Mouse (Mus musculus) thymus, adult 2 months (tissue): ENCODE results near the gene Fam160a1. TPM values are rescaled to one million over a fixed set of nuclear protein-coding genes. Genes with fewer than 3 reads are reported as not detected.

ENCODE experiments used
- DNase-seq: peaks from one replicate; pipeline ENCODE4 v3.0.0; 2021
- H3K27ac ChIP-seq: fragments of 200-500 bp; 2 replicates; pipeline ENCODE4 v1.5.1; 2012; ENCODE audit warnings: low read length, control low read depth; ENCODE audit not compliant: control insufficient read depth, insufficient read depth
- H3K27me3 ChIP-seq: fragments of 200-500 bp; 2 replicates; pipeline ENCODE4 v1.6.1; 2012; ENCODE audit warnings: mild to moderate bottlenecking, low read length, moderate library complexity, mixed read lengths; ENCODE audit not compliant: control insufficient read depth, insufficient read depth
- H3K36me3 ChIP-seq: fragments of 200-500 bp; 2 replicates; pipeline ENCODE4 v1.6.1; 2012; ENCODE audit warnings: mild to moderate bottlenecking, low read length, moderate library complexity; ENCODE audit not compliant: control insufficient read depth, insufficient read depth
- H3K4me1 ChIP-seq: fragments of 200-500 bp; replicated peaks from 2 replicates; pipeline ENCODE4 v1.6.1; 2012; ENCODE audit warnings: low read length; ENCODE audit not compliant: control insufficient read depth, insufficient read depth
- H3K4me3 ChIP-seq: fragments of 200-500 bp; 2 replicates; pipeline ENCODE4 v1.5.1; 2012; ENCODE audit warnings: mild to moderate bottlenecking, low read length, control low read depth, moderate library complexity; ENCODE audit not compliant: control insufficient read depth, insufficient read depth
- CTCF ChIP-seq: fragments of 200-500 bp; IDR thresholded peaks from 2 replicates; pipeline ENCODE4 v1.5.1; 2012; ENCODE audit warnings: mild to moderate bottlenecking, control low read depth, low read length, moderate library complexity, borderline replicate concordance; ENCODE audit not compliant: control insufficient read depth, poor library complexity, insufficient read depth; ENCODE audit errors: extremely low read depth
- POLR2A ChIP-seq: fragments of 200-500 bp; IDR thresholded peaks from 2 replicates; pipeline ENCODE4 v1.6.1; 2012; ENCODE audit warnings: mild to moderate bottlenecking, low read length, control low read depth, moderate library complexity; ENCODE audit not compliant: control insufficient read depth, poor library complexity, insufficient read depth; ENCODE audit errors: extremely low read depth
- WGBS: fragments of 180-500 bp; shearing (Covaris S2); methylation state at CpG from one replicate; pipeline ENCODE4 v1.1.7; 2018; 5-methylcytosine and 5-hydroxymethylcytosine counted together
- polyA plus RNA-seq: library from polyadenylated mRNA; depleted of rRNA; stranded (reverse); fragments of >200 nt; gene quantifications from 2 replicates; pipeline ENCODE4 v1.2.3, GENCODE M21; 2012

Gene Fam160a1
- polyA plus RNA-seq, 1 experiment: 5.4 TPM

DNA sequence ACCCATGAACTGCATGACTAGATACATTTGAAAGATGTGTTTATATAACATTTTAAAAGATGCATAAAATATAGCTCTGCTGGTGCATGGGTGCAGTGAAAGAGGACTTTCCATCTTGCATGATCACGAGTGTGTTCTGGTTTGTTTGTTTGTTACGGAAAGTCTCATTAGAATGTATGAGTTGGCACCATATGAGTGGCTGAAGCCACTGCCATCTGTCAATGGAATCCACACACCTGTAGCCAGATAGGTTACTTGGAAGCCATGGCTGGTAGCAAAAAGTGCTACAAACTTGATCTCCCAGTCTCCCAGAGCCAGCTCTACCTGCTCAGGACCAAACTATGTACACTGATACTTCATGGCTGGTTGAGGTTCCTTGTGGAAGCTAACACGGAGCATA lies 161.6 kb downstream of the Fam160a1 start:
- WGBS: 96% methylated on average over 3 of the region's 3 CpGs
- no peaks in the 10 kb centered on the region for H3K27me3 ChIP-seq
- DNase-seq: no peak

DNA sequence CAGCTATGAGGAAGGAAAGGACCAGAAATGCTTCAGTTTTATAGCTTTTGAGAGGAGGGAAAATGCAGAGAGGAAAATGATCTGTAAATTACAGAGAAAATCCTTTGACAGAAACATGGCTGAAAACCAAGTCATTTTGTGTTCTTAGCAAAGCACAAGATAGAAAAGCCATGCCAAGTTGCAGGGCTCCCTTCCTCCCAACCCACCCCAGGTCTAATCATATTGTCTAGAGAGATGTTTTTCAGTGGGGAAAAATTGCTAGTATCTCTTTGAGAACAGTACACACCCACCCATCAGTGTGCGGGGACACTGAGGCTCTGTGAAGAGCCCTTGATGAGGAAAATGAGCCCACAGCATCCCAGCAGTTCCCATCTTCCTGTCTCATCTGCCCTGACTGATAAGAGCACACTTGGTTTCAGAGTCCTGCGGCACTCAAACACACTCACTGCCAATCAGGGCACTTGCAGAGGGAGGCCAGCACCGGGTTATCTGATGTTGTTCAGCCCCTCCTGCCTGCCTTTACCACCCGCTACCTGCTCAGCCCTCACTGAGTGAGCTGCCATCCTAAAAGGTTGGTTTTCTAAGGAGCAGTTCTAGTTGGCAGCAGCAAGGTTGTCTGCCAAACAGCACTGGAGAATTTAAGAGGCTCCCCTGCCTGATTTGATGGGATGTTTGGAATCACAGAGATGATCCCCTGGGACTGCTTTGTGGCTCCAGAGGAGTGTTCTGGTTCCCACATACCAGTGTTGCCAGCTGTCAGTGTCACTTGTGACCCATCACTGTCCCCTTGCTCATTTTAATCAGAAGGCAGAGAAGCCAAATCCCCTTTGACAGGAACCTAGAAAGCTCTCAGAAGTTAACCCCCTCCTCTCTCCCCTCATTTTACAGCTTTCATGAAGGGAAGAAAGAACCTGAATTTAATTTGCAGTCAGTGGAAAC lies 164.1 kb downstream of the Fam160a1 start:
- H3K4me1 ChIP-seq: no peaks in the 10 kb centered on the region
- no peak for DNase-seq
- WGBS: 91% methylated on average over 4 of the region's 4 CpGs
- H3K27me3 ChIP-seq: no peaks in the 10 kb centered on the region
- H3K36me3 ChIP-seq: no peaks in the 10 kb centered on the region
- no peak overlapping the region for H3K27ac ChIP-seq
- no peak overlapping the region for H3K4me3 ChIP-seq
- TF ChIP-seq POLR2A (no peak), CTCF (no peak)

More for the DNA sequence above, 161.6 kb downstream of the Fam160a1 start:
- TF ChIP-seq CTCF: no peak
- no peak for TF ChIP-seq POLR2A
- H3K36me3 ChIP-seq: no peaks in the 10 kb centered on the region
- H3K4me3 ChIP-seq: no peak overlapping the region
- no peaks in the 10 kb centered on the region for H3K4me1 ChIP-seq
- no peak overlapping the region for H3K27ac ChIP-seq

DNA sequence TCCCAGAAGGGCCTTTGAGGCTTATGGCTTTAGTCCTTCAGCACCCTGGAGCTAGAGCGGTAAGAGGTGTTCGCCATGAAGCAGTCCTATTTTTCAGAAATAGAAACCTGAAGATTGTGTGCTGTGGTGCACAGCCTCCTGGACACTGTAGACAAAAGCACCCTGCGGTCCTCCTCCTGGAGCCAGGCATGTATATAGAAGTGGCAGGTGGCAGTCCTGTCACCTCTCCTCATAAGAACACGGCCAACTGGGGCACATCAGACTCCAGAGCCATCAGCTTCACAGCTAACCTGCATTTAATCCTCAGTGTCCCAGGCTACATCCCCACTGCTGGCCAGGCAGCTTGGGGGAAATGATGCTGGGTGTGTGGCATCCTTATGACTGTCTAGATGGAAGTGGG lies 167.9 kb downstream of the Fam160a1 start:
- Histone ChIP-seq H3K27ac (no peak overlapping the region), H3K4me1 (no peaks in the 10 kb centered on the region)
- WGBS: 99% methylated on average over 4 of the region's 4 CpGs

DNA sequence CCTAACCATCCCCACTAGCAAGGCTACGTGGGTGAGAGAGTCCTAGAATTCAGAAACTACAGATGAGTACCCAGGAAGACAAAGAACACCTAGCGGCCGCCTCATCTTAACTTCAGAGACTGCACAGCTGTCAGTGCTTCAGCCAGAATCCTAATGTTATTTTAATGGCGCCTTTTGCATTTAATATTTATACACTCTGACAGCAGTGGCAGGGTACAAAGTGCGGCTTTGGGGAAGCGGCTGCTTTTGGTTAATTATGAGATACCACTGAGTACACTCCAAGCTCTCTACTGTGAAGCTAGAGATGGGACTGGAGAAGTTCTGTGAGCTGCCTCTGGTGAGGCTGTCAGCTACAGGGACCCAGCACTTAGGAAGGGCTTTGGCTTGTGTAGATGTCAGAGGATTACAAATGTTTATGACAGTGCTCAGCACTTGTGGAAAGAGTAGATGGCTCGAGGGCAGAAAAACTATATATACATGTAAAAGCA lies 171.5 kb downstream of the Fam160a1 start:
- TF ChIP-seq CTCF (no peak), POLR2A (no peak)
- H3K4me1 ChIP-seq: no peaks in the 10 kb centered on the region
- WGBS: 98% methylated on average over 7 of the region's 7 CpGs
- no peak overlapping the region for H3K4me3 ChIP-seq
- no peak for DNase-seq
- no peak overlapping the region for H3K27ac ChIP-seq
- no peaks in the 10 kb centered on the region for H3K36me3 ChIP-seq
- H3K27me3 ChIP-seq: no peaks in the 10 kb centered on the region

More for the DNA sequence above, 167.9 kb downstream of the Fam160a1 start:
- H3K27me3 ChIP-seq: no peaks in the 10 kb centered on the region
- no peak for DNase-seq
- no peak overlapping the region for H3K4me3 ChIP-seq
- H3K36me3 ChIP-seq: no peaks in the 10 kb centered on the region
- no peak for TF ChIP-seq CTCF
- no peak for TF ChIP-seq POLR2A

DNA sequence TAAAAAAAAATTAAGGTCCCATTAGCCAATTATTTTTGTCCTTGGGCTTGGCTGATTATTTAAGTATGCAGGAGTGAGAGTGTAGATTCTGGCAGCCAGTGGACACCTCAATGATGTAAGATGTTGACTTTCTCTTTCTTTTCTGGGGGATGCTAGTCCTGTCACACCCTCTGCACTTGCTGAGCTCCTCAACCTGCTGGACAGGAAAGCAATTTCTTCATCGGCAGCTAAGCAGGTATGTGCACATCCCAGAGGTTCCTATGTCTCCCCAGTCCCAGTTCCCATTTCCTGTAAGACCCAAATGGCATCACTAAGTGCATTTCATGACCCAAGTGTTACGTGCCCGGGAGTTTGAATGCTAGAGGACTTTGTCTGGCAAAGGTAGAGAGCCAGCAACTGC lies 172.3 kb downstream of the Fam160a1 start:
- no peak for TF ChIP-seq CTCF
- no peak for TF ChIP-seq POLR2A
- no peak for DNase-seq
- Histone ChIP-seq H3K4me1 (no peaks in the 10 kb centered on the region), H3K27ac (no peak overlapping the region), H3K27me3 (no peaks in the 10 kb centered on the region), H3K36me3 (no peaks in the 10 kb centered on the region), H3K4me3 (no peak overlapping the region)
- WGBS: 96% methylated on average over 3 of the region's 3 CpGs

DNA sequence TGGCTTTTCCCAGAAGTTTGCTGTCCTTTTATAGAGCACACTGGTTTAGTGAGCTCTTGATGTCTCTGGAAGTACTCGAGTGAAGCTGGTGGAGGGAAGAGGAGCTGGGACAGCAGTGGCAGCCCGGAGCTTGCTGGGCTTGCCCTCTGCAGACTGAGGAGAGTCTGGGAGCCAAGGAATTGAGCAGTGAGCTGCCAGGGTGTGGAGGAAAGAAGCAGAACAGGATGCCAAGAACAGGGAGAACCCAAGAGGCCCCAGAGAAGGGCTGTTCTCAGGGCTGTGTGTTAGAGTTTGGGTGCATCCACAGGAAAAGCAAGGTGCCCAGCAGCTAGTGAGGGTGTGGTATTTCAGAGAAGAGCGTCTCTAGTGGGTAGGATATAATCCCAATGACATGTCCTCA lies 175.3 kb downstream of the Fam160a1 start:
- TF ChIP-seq POLR2A (no peak), CTCF (no peak)
- WGBS: 85% methylated on average over 3 of the region's 3 CpGs
- Histone ChIP-seq H3K4me1 (no peaks in the 10 kb centered on the region), H3K27me3 (no peaks in the 10 kb centered on the region), H3K4me3 (no peak overlapping the region), H3K27ac (no peak overlapping the region), H3K36me3 (no peaks in the 10 kb centered on the region)
- no peak for DNase-seq
